Mouse (Mus musculus) telencephalon, adult 2 months (tissue): ENCODE results near the gene Wdr5.

Experiments
- DNase-seq: peaks from one replicate; pipeline ENCODE4 v3.0.0-alpha.2; 2011; ENCODE audit warnings: low read depth, low spot score

Gene Wdr5

DNA sequence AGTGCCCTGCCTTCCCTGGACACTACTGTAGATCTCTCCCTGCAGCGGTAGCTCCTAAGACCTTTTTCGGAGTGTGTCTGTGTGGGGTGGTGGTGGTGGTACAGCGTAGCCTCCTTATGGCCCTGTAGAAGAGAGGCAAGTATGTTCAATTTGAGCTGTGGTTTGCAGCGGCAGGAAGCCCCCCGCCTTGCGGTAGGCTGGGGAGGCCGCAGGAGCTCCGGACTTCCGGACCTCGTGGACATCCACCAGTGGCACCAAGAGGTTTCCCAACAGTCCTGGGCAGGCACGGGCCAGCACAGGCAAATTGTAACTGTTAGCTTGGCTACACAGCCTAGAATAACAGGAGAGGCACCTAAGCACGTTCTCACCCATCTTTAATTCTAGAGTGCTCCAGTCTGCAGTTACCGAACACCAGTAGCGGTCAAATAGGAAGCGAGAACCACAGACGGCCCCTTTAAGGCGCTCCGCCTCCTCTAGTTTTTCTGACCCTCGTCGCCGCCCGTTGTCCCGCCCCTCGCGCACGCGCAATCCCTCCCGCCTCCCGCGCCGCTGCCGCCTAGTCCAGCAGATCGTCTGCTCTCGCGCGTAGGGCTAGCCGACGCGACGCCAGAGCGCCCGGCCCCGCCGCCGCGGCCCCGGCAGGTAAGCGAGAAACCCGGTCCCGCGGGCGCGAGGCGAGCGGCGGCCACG, at the start of gene Wdr5:
TSS of gene Wdr5 (plus strand) at position 519 of the 690 bp plus-strand sequence.
- DNase-seq = peak; percentile 91

DNA sequence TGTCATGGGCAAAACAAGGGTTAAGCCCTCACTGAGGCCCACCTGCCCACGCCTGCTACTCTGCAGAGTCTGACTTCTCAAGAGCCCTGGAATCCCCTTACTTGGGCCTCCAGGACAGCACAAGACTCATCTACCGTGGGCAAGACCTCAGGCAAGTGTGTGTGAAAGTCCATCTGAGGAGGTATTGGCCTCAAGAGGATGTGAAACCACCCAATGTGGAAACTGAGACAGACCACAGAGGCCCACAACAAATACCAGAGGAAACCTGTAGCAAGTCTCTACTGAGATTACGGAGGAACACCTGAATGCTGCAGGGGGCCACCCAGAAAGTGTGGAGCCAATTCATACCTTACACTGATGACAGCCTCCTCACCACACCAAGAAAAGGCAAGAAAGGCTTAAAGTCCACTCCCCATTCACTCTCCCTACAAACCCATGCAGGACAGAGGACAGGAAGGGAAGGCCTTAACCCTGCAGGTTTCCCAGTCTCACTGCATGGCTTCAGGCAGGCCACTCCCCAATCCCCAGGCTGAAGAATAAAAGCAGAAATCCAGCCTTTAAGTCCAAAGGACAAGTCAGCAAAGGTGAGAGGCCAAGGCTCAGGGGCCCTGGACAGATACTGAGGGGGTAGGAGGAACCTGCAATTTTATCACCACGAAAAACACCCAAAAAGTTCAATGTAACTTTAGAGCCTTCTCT, 45.5 kb upstream of the Wdr5 start:
- DNase-seq = no peak

DNA sequence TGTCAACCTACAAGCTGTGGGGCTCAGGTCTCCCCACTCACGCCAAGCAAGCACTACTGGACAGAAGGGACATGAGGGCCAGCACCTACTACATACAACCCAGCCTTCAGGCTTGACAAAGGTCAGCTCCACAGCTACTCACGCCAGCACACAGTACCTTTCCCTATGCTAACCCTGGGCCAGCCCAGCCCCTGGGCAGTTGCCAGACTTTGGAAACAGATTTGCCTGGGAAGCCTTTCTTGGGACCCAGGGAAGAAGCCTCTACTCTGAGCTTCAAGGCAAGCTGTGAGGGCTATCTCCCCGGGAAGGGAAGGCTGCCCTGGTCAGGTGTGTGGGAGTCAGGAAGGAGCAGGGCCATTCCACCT, 45.0 kb upstream of the Wdr5 start:
- DNase-seq = no peak

DNA sequence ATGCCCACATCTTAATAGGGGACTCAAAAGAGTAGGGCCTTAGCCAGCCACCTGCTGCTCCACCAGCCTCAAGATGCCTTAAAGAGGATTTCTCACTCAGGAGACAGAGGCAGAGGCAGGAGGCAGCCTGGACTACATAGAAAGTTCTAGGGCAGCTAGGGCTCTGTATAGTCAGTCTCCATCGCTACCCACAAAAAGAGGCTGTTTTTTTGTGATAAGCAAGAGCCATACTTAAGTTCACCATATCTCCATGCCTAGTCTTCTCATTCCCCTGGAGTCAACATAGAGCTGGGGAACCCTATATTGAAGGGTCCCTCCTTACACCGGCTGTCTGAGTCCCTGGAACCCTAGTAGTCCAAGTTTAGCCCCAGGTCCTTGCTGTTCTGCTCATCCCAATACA, 44.4 kb upstream of the Wdr5 start:
- no peak for DNase-seq

DNA sequence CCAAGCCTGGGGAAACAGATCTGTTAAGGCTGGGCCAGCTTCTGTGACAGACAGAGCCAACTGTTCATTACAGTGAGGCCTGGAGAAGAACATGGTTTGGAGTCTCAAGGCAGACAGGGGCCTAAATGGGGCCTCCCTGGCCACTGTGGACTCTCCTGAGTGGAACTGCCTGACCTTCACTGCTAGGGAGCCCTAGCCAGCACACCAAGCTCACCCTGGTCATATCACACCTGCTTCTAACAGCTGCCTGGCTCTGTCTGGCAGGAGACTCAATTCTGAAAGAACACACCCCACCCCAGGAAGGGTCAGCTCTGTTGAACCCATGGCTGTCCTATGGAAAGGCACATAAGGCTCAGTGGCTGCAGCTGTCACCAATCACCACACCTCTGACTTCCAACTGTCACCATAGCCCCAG, 43.8 kb upstream of the Wdr5 start:
- DNase-seq = no peak

DNA sequence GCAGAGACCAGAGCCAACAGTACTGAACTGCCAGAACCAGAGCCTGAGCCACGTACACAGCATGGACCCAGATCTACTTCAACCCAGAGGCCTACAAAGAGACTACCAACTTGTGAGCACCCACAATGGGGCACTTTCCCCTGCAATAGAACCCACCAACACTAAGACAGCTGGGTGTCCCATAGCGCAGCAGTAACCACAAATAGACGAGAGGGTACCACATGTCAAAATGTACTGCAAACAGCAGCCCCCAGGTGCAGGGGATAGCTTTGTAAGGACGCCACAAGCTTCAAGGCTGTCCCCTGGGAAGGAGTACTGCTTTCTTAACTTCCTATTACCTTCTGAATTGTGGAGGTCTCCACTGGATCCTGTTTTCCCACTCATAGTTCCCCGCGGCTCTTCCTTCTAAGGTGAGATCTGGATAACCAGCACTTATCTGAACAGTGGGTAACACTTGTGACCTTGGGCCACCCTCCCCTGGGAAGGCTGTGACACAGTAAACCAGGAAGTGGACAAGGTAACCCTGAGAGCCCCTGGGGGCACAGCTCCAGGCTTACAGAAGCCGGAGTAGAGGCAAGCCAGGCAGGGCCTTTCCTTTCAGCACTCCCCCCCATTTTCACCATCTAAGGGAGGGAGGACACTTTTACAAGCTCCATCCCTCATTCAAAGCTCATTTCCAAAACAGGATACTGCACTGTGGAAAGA, 41.7 kb upstream of the Wdr5 start:
- no peak for DNase-seq

DNA sequence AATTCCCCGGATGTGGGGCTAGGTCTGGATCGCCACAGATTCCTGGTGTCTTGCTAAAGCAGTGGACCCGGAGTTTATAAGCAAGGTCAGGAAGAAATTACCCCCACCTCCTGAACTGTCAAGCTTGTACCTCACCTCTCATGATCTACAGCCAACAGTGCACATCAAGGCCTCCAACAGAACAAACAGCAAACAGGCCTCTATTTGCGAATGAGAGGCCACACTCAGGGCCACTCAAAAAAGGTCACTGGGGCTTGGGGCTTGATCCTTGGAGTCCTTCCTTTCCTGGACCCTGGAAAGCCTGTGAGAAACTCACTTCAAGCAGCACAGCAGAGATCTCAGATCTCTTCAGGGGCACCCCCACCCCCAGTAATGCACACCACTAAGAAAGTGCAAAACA, 41.0 kb upstream of the Wdr5 start:
- DNase-seq = no peak

DNA sequence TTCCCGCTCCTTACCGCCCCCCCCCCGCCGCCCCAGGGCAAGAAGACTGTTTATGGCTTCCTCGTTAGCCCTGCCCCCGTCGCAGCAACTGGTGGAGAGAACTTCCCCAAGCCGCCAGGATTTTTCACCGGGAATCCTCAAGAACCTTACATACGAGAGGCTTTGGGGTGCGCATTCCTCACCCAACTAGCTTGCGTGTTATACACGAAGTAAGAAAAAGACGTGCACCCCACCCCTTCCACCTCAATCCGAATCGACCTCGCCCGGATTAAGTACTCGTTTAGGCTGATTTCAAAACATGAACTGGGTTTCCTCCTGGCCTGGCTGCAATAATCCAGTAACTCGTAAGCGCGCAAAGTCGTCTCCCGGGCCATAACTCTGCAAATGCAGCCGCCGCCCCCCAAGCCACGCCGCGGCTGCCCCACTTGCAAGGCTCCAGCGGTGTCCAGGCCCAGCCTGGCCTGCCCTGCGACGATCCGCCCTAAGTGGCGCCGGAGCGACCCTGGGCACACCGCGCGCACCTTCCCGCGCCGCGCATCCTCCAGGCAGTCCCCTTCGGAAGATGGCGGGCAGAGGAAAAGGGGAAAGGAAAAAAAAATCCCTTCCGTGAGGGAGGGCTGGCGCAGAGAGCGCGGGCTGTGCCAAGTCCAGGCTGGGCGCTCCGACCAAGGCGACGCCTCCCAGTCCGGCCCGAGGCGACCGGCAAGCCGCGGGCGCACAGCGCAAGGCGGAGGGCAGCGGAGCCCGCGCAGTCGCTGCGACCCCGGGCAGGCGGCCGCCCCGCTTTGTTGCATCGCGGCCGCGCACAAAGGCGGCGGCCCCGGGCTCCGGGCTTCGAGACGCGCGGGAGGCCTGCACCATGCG, 40.1 kb upstream of the Wdr5 start:
- no peak for DNase-seq

DNA sequence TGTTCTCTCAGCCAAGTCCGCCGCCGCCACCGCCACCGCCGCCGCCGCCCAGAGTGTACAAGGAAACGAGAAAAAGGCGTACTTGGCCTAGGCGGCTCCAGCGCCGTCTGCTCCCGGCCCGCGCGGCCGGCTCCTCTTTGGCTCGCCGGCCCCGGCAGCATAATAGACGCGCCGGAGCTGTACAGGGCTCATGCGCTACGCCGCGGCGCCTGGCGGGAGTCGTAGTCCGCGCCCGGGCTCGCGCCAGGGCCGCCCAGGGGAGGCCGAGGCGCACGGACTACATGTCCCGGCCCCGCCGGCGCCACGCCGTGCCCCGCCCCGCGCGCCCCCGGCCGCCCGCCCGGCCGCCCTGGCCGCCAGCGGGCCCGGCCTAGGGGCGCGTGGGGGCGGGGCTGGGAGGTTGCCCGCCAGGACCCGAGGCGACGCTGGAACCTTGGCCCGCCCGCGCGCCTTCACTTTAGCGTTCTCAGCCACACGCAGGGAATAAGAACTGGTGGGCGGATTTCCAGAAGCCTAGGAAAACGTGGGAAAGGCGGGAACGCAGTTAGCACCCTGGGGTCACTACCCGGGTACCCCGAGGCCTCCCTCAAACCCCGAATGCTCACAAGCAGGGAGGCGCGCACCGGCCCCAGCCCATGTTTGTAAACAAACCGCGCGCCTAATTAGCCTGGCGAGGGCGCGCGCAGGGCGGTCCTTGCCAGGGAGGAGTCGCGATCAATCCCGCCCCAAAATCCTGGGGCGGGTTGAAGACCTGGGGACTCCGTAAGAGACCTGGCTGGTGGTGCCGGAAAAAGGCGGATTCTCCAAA, 39.3 kb upstream of the Wdr5 start:
- DNase-seq = peak; percentile 82

DNA sequence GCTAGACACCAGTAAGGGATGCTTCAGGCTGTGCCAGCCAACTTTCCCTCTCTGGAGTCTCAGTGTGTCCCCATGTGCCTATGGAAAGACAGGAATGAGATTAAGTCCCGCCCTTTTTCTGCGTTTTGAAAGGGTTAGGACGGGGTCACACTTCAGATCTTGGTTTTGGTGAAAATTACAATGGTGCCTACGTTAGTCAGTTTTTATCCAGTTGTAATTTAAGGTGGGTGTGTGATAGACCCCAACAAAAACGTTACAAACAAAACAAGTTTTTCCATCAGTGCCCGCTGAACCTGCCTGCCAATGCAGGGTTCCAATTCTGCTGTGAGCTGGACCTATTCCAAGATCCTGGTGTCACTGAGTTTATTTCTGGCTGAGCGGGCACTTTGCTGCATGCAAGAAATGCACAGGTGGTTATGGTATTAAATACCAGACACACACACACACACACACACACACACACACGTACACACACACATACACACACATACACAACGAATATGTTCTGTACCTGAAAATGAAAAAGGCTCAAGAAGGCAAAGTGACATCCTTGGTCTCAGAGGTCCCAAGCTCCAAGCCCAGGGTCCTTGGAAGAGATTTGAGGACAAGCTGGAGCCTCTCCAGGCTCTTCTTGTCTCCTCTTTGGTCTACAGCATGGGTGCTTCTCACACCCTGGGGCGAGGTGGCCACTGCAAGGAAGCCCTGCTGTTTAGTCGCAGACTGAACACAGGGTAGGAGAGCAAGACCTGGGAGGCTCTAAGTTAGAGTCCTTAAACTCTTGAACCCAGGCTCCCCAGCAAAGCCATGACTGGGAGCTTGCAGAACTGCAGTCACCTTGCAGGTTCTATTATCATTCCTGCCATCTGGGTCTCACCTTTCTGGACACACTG, 38.4 kb upstream of the Wdr5 start:
- no peak for DNase-seq

DNA sequence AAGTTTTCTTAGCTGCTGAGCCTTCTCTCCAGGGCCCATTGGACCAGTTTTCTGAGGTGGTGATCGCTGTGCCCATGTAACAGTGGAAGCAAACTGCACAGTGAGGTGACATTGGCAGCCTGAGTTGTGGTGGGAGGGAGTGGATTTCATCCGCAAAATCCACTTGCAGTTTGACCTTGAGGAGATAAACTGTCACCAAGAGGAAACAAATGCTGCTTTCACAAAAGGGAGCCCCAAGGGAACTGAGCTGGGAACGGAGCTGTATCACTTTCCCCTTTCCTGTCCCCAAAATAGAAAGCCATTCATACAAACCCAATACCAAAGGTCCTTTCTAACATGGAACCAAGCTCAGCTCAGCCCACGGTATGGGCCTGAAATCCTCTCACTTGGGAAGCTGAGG, 35.1 kb upstream of the Wdr5 start:
- no peak for DNase-seq

DNA sequence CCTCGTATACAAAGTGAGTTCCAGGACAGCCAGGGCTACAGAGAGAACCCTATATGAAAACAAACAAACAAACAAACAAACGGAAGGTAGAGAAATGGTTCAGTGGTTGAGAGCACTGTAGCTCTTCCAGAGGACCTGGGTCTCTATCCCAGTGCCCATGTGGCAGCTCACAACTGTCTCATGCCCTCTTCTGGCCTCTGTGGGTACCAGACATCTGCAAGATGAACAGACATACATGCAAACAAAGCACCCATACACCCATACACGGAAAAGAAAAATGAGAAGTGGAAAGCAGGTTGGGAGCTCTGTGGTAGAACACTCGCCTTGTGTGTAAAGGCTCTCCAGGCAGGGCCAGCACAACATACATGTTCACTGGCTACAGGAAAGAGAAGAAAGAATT, 34.6 kb upstream of the Wdr5 start:
- no peak for DNase-seq

DNA sequence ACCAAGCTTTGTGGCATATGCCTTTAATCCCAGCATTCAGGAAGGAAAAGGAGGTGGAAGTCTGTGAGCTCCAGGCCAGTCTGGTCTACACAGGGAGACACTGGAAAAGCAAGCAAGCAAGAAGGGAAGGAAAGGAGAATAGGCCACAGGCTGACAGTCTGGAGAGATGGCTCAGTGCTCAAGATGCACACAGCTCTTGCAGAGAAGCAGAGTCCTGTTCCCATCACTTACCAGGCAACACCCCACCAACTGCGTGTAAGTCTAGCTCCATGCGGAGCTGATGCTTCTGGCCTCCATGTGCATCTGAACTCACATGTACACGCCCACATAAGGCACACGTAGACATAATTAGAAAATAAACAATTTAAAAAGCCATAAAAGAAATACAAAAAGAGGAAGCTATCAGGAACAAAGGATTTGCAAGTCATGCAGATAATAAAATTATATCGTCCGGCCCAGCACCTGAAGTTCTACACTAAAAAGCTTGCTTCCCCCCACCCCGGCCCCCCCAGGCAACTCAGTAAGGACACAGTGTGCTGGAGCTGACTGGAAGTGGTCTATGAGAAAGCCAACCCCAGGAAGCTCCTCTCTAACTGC, 32.6 kb upstream of the Wdr5 start:
- DNase-seq = no peak

DNA sequence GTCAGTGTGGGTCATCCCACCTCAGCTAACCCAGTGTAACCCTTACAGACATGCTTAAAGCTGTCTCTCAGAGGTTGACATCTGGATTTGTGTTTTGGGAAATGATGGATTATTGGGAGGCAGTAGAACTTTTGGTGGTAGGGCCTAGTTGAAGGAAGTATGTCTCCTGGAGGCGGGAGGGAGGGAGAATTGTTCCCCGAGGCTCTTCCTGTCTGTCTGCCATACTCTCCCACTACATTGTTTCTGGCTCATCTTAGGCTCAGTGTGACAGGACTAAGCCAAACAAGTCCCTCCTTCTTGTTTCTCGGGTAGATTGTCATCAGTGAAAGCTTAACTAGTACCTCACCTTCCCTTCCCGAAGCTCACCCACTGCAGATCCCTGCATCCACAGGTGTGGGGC, 28.2 kb upstream of the Wdr5 start:
- DNase-seq = no peak

DNA sequence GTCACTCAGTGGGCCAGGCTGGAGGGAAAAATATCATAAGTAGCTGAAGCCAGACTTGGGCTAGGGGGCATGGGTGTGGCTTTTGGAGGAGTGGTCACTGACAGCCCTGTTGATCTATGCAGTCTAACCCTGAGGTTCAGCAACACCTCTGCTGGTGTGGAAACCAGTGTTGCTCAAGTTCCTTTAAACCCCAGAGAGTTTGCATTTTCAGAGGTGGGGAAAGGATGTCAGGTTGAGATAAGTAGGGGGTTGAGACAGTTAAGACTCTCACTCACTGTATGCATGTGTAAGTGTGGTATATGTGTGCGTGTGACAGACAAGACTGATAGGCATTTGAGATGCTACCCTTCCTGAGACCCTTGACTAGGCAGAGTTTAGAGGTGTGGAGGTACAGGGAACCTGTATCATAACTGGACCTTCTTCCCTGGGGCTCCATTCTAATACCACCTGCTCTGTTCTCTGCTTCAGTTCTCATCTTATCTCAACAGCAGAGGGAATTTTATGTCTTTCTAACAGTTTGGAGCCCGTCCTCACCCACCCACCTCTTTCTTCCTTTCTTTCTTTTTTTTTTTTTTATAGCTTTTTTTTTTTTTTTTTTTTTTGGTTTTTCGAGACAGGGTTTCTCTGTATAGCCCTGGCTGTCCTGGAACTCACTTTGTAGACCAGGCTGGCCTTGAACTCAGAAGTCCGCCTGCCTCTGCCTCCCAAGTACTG, 27.5 kb upstream of the Wdr5 start:
- DNase-seq = no peak

DNA sequence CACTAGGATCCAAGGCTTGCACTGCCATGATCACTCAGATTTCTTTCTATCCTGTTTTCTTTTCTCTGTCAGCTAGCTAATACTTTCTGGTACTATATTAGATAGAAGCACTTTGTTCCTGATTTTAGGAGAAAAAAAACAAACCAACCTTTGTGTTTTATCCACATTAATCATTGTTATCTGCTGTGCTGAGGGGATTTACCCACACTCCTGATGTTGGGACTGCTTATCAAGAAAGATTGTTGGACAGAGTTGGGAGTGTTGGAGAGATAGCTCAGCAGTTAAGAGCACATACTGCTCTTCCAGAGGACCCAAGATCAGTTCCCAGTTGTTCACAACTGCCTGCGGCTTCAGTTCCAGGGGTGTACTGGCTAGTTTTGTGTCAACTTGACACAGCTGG, 26.6 kb upstream of the Wdr5 start:
- DNase-seq = no peak

DNA sequence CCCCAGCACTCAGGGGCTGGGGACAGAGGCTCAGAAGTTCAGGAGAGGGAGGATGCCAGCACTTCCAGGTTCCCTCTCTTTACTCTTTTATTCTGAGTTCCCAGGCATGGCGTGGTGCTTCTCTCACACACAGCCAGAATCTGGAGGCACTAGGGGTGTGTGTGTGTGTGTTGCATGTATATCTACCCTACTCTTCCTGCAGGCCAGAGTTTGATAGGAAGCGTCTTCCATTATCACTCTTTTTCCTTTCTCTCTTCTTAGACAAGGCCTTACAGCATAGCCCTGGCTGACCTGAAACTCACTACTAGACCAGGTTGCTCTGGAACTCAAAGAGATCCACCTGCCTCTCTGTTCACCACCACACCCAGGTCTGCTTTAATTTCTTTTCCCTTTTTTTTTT, 24.0 kb upstream of the Wdr5 start:
- DNase-seq = no peak

DNA sequence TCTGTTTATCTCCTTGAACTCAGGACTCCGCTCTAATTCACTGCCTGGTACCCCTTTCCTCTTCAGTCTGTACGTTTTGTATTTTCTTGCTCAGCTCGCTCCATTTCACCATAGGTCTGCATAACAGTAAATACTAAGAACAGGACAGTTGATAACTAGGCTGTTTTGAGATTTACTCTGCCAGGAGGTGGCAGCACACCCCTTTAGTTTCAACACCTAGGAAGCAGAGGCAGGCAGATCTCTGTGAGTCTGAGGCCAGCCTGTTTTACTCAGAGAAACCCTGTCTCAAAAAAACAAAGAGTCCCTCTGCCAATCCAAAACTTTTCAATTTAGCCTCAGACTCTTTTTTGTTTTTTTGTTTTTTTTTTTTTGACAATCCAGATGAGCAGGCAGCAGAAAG, 21.0 kb upstream of the Wdr5 start:
- no peak for DNase-seq

DNA sequence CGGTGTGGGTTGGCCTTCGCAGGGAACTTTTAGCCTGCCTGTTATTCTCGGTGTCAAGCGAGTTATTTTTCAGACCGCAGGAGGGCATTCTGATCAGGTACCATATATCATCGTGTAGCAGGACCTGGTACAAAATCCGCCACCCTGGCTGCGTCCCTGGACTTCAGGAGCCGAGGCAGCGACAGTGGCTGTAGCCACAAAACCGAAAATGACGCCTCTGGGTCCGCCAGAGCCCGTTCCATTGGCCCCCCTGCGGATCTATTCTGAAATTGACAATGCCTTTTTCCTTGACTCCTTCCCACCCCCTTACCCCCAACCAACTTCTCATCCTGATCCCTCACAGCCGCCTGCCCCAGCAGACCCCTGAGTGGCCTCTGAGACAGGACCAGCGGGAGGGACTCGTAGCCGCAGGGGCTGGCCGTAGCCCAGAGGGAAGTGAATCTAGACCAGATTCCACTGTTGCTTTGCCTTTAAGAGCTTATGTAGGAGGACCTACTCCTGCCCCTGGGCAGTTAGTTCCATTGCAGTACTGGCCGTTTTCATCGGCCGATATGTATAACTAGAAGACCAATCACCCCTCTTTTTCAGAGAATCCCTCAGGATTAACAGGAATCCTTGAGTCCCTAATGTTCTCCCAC, 18.4 kb upstream of the Wdr5 start:
- DNase-seq = no peak
